Mouse (Mus musculus) midbrain, embryonic 12.5 days (tissue): ENCODE data around the gene Ndufb4. TPM values are rescaled to one million over a fixed set of nuclear protein-coding genes. Genes with fewer than 3 reads are reported as not detected.

Experiments
- ATAC-seq: fragments of 200-750 bp; cut with Nextera tagmentation; 2 replicates; pipeline ENCODE4 v1.8.0; 2017; ENCODE audit warnings: low read depth, moderate TSS enrichment, moderate library complexity; ENCODE audit not compliant: low FRiP score
- H3K27ac ChIP-seq: fragments of 300-500 bp; sonication (generic); replicated peaks from 2 replicates; pipeline ENCODE4 v1.5.1; 2016; ENCODE audit warnings: mild to moderate bottlenecking
- H3K27me3 ChIP-seq: fragments of 300-500 bp; sonication (generic); 2 replicates; pipeline ENCODE4 v1.6.1; 2016; ENCODE audit warnings: mild to moderate bottlenecking
- H3K36me3 ChIP-seq: fragments of 300-500 bp; sonication (generic); 2 replicates; pipeline ENCODE4 v1.6.1; 2016
- H3K4me1 ChIP-seq: fragments of 300-500 bp; sonication (generic); 2 replicates; pipeline ENCODE4 v1.6.1; 2016
- H3K4me2 ChIP-seq: fragments of 300-500 bp; sonication (generic); replicated peaks from 2 replicates; pipeline ENCODE4 v1.6.1; 2016; ENCODE audit warnings: mild to moderate bottlenecking, moderate library complexity
- H3K4me3 ChIP-seq: fragments of 300-500 bp; sonication (generic); 2 replicates; pipeline ENCODE4 v1.5.1; 2016; ENCODE audit warnings: mild to moderate bottlenecking
- H3K9ac ChIP-seq: fragments of 300-500 bp; sonication (generic); replicated peaks from 2 replicates; pipeline ENCODE4 v1.6.1; 2016; ENCODE audit warnings: mild to moderate bottlenecking, moderate library complexity
- H3K9me3 ChIP-seq: fragments of 300-500 bp; sonication (generic); 2 replicates; pipeline ENCODE4 v1.6.1; 2016; ENCODE audit warnings: mild to moderate bottlenecking
- WGBS: fragments of 180-500 bp; shearing (Covaris S2); methylation state at CpG from one replicate; pipeline ENCODE4 v1.1.7; 2016; 5-methylcytosine and 5-hydroxymethylcytosine counted together
- polyA plus RNA-seq: library from polyadenylated mRNA; unstranded; fragments of >200 nt; fragmentation: Nextera tagmentation; extraction: Ambion mirVana; gene quantifications from 2 replicates; pipeline ENCODE4 v1.2.1, GENCODE M21; 2016

Ndufb4 gene
- polyA plus RNA-seq, 1 experiment from 2014 or later: 65.8 TPM

- no peak overlapping the region for H3K9ac ChIP-seq
- H3K9me3 ChIP-seq: no peaks in the 10 kb centered on the region
- 95% methylated on average over 5 of the region's 5 CpGs for WGBS
- ATAC-seq: no peak
- peaks cover 17% of the 10 kb centered on the region; the same call in 1 of the 2 replicates for H3K4me1 ChIP-seq
- no peaks in the 10 kb centered on the region for H3K27me3 ChIP-seq
- H3K4me2 ChIP-seq: no peak overlapping the region
- no peak overlapping the region for H3K27ac ChIP-seq
- H3K4me3 ChIP-seq: no peak overlapping the region
- no peaks in the 10 kb centered on the region for H3K36me3 ChIP-seq
Observed at GRCm38 (mm10) chr16:37675326-37675725, 21.1 kb upstream of the Ndufb4 start.

GRCm38 (mm10) chr16:37670666-37671283 is 16.5 kb upstream of the Ndufb4 start:
- 30% methylated on average over 4 of the region's 4 CpGs for WGBS
- H3K4me1 ChIP-seq: no peaks in the 10 kb centered on the region
- no peak overlapping the region for H3K4me2 ChIP-seq
- ATAC-seq: no peak
- no peaks in the 10 kb centered on the region for H3K9me3 ChIP-seq
- no peak overlapping the region for H3K9ac ChIP-seq
- no peak overlapping the region for H3K4me3 ChIP-seq
- H3K36me3 ChIP-seq: no peaks in the 10 kb centered on the region
- no peak overlapping the region for H3K27ac ChIP-seq
- no peaks in the 10 kb centered on the region for H3K27me3 ChIP-seq

- Histone ChIP-seq H3K27me3 (no peaks in the 10 kb centered on the region), H3K4me2 (no peak overlapping the region), H3K4me1 (peaks cover 5% of the 10 kb centered on the region; the same call in 1 of the 2 replicates), H3K9ac (no peak overlapping the region), H3K27ac (no peak overlapping the region), H3K9me3 (no peaks in the 10 kb centered on the region), H3K36me3 (no peaks in the 10 kb centered on the region), H3K4me3 (no peak overlapping the region)
- WGBS: 87% methylated on average over 5 of the region's 5 CpGs
- no peak for ATAC-seq
Observed at GRCm38 (mm10) chr16:37665394-37665935, 11.2 kb upstream of the Ndufb4 start.

GRCm38 (mm10) chr16:37663643-37664459 is 9.6 kb upstream of the Ndufb4 start:
- H3K9ac ChIP-seq: no peak overlapping the region
- no peak overlapping the region for H3K4me2 ChIP-seq
- H3K4me1 ChIP-seq: peaks cover 5% of the 10 kb centered on the region; the same call in 1 of the 2 replicates
- peak overlapping the region; percentile 58 for H3K27ac ChIP-seq
- no peaks in the 10 kb centered on the region for H3K36me3 ChIP-seq
- H3K4me3 ChIP-seq: no peak overlapping the region
- 42% methylated on average over 9 of the region's 9 CpGs for WGBS
- H3K27me3 ChIP-seq: no peaks in the 10 kb centered on the region
- H3K9me3 ChIP-seq: no peaks in the 10 kb centered on the region
- ATAC-seq: peak; percentile 62

GRCm38 (mm10) chr16:37656796-37657195 is 2.5 kb upstream of the Ndufb4 start:
- Histone ChIP-seq H3K9ac (no peak overlapping the region), H3K27ac (peak overlapping the region; percentile 42; the same call in 1 of the 2 replicates), H3K9me3 (no peaks in the 10 kb centered on the region), H3K4me1 (peaks cover 33% of the 10 kb centered on the region), H3K4me3 (no peak overlapping the region), H3K27me3 (no peaks in the 10 kb centered on the region), H3K36me3 (no peaks in the 10 kb centered on the region), H3K4me2 (0 out of 2 replicates have a peak overlapping the region, but pooled peaks have one; percentile 2)
- ATAC-seq: peak; percentile 45; the same call in 1 of the 2 replicates
- 27% methylated on average over 7 of the region's 7 CpGs for WGBS

GRCm38 (mm10) chr16:37655756-37656347 is 1.6 kb upstream of the Ndufb4 start:
- Histone ChIP-seq H3K27me3 (no peaks in the 10 kb centered on the region), H3K9ac (no peak overlapping the region), H3K9me3 (no peaks in the 10 kb centered on the region), H3K4me2 (no peak overlapping the region; the same call in 1 of the 2 replicates), H3K27ac (peak overlapping the region; percentile 47), H3K4me3 (no peak overlapping the region), H3K36me3 (no peaks in the 10 kb centered on the region), H3K4me1 (peaks cover 33% of the 10 kb centered on the region)
- 7% methylated on average over 4 of the region's 4 CpGs for WGBS
- no peak for ATAC-seq

GRCm38 (mm10) chr16:37654831-37655455 is 690 bp upstream of the Ndufb4 start:
- H3K4me2 ChIP-seq: peak overlapping the region; percentile 49
- peaks cover 33% of the 10 kb centered on the region for H3K4me1 ChIP-seq
- H3K36me3 ChIP-seq: no peaks in the 10 kb centered on the region
- WGBS: 61% methylated on average over 4 of the region's 4 CpGs
- no peak overlapping the region; the same call in 1 of the 2 replicates for H3K4me3 ChIP-seq
- H3K27ac ChIP-seq: 0 out of 2 replicates have a peak overlapping the region, but pooled peaks have one; percentile 46
- H3K27me3 ChIP-seq: no peaks in the 10 kb centered on the region
- no peak overlapping the region for H3K9ac ChIP-seq
- 0 out of 2 replicates have a peak, but pooled peaks cover 2% of the 10 kb centered on the region for H3K9me3 ChIP-seq
- ATAC-seq: no peak

GRCm38 (mm10) chr16:37653058-37653457 is 1.2 kb downstream of the Ndufb4 start:
- Histone ChIP-seq H3K4me1 (peaks cover 33% of the 10 kb centered on the region), H3K9ac (no peak overlapping the region), H3K27me3 (no peaks in the 10 kb centered on the region), H3K9me3 (0 out of 2 replicates have a peak, but pooled peaks cover 2% of the 10 kb centered on the region), H3K4me2 (peak overlapping the region; percentile 59), H3K4me3 (peak overlapping the region; percentile 79), H3K36me3 (peaks cover 3% of the 10 kb centered on the region), H3K27ac (no peak overlapping the region)
- 94% methylated on average over 1 of the region's 1 CpGs for WGBS
- ATAC-seq: no peak

- no peak overlapping the region for H3K9ac ChIP-seq
- 82% methylated on average over 5 of the region's 5 CpGs for WGBS
- H3K4me1 ChIP-seq: peaks cover 33% of the 10 kb centered on the region
- H3K9me3 ChIP-seq: 0 out of 2 replicates have a peak, but pooled peaks cover 2% of the 10 kb centered on the region
- no peaks in the 10 kb centered on the region for H3K27me3 ChIP-seq
- peak overlapping the region; percentile 59 for H3K4me2 ChIP-seq
- H3K36me3 ChIP-seq: peaks cover 6% of the 10 kb centered on the region
- no peak for ATAC-seq
- no peak overlapping the region for H3K27ac ChIP-seq
- no peak overlapping the region for H3K4me3 ChIP-seq
Observed at GRCm38 (mm10) chr16:37652654-37653053, 1.6 kb downstream of the Ndufb4 start.

- Histone ChIP-seq H3K36me3 (peaks cover 15% of the 10 kb centered on the region), H3K4me3 (no peak overlapping the region), H3K4me1 (peaks cover 27% of the 10 kb centered on the region), H3K9ac (no peak overlapping the region), H3K9me3 (0 out of 2 replicates have a peak, but pooled peaks cover 2% of the 10 kb centered on the region), H3K4me2 (no peak overlapping the region), H3K27ac (no peak overlapping the region), H3K27me3 (no peaks in the 10 kb centered on the region)
- ATAC-seq: no peak
- 91% methylated on average over 5 of the region's 5 CpGs for WGBS
Observed at GRCm38 (mm10) chr16:37651467-37651866, 2.8 kb downstream of the Ndufb4 start.

GRCm38 (mm10) chr16:37649068-37649467 is 5.2 kb downstream of the Ndufb4 start:
- H3K36me3 ChIP-seq: peaks cover 29% of the 10 kb centered on the region
- no peak overlapping the region for H3K4me2 ChIP-seq
- H3K4me1 ChIP-seq: peaks cover 12% of the 10 kb centered on the region
- ATAC-seq: no peak
- no peak overlapping the region for H3K9ac ChIP-seq
- 0 out of 2 replicates have a peak, but pooled peaks cover 2% of the 10 kb centered on the region for H3K9me3 ChIP-seq
- H3K27ac ChIP-seq: no peak overlapping the region
- WGBS: 97% methylated on average over 5 of the region's 5 CpGs
- no peaks in the 10 kb centered on the region for H3K27me3 ChIP-seq
- H3K4me3 ChIP-seq: no peak overlapping the region
